Mouse (Mus musculus) bone marrow, adult 2 months (tissue): ENCODE measurements around the gene Gm47955. TPM values are rescaled to one million over a fixed set of nuclear protein-coding genes. Genes with fewer than 3 reads are reported as not detected.
"Not testable (repeated sequence)": the region's sequence is repeated elsewhere in the genome, so short reads cannot be mapped to it uniquely, and the experiment has no call there.

Source experiments
- H3K27ac ChIP-seq: fragments of 200-500 bp; 2 replicates; pipeline ENCODE4 v1.5.1; 2012; ENCODE audit warnings: low read depth, mild to moderate bottlenecking, control low read depth, inconsistent platforms, low read length; ENCODE audit not compliant: control insufficient read depth, poor library complexity, insufficient read depth
- H3K4me1 ChIP-seq: fragments of 200-500 bp; 2 replicates; pipeline ENCODE4 v1.6.1; 2011; ENCODE audit warnings: low read length; ENCODE audit not compliant: control insufficient read depth, insufficient read depth
- H3K4me3 ChIP-seq: fragments of 200-500 bp; replicated peaks from 2 replicates; pipeline ENCODE3; 2011; ENCODE audit warnings: mild to moderate bottlenecking, low read depth, low read length, control low read depth; ENCODE audit not compliant: control insufficient read depth
- CTCF ChIP-seq: fragments of 200-500 bp; IDR thresholded peaks from 2 replicates; pipeline ENCODE4 v1.5.1; 2011; ENCODE audit warnings: low read length, control low read depth; ENCODE audit not compliant: control insufficient read depth, insufficient read depth
- POLR2A ChIP-seq: fragments of 200-500 bp; IDR thresholded peaks from 2 replicates; pipeline ENCODE4 v1.6.1; 2011; ENCODE audit warnings: low read depth, mild to moderate bottlenecking, control low read depth, low read length, borderline replicate concordance; ENCODE audit not compliant: control insufficient read depth
- WGBS: fragments of 180-500 bp; shearing (Covaris S2); methylation state at CpG from one replicate; pipeline ENCODE4 v1.1.7; 2018; 5-methylcytosine and 5-hydroxymethylcytosine counted together
- polyA plus RNA-seq: library from polyadenylated mRNA; stranded (reverse); fragments of >200 nt; gene quantifications from 2 replicates; pipeline ENCODE4 v1.2.4, GENCODE M21; 2011; ENCODE audit warnings: low replicate concordance; ENCODE audit not compliant: missing spikeins, insufficient read depth, insufficient read length

The Gm47955 gene
- polyA plus RNA-seq, 1 experiment, result not detected

DNA sequence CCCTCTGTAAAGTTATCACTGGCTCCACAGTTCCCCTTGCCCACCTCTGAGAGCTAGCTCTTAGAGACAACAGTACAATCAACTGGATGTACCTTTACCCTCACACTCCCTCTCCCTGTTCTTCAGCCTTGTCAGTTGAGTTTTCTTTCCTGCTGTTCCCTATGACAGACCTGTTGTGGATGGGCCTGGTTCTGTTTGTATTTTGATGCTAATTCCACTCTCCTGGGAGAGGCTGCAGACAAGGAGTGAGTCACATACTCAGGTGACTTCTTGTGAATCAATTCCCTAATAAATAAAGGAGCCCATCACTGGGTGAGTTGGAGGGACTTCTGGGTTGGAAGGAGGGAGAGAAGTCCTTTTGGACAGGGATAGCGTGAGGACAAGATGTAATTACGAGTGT lies 11.5 kb upstream of the Gm47955 start:
- Histone ChIP-seq H3K4me3 (no peak overlapping the region), H3K27ac (no peak overlapping the region), H3K4me1 (no peaks in the 10 kb centered on the region)
- 86% methylated on average over 2 of the region's 2 CpGs for WGBS
- TF ChIP-seq POLR2A (no peak), CTCF (no peak)

DNA sequence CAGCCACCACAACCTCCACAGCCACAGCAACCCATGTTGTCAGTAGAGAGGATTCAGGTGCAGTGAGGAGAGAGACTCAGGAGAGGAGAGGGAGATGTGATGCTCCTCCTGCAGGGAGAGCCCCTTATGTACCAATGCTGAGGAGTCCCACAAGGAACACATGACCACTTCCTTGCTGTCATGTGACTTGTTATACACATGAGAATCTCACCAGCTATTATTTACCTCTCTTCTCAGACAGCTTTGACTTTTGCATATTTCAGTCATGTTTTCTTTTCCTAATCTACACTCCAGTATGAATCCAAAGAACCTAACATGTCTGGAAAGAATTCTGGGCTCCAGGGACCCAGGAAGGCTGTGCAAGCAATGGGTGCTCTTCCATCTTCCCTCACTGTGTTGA lies 4.2 kb upstream of the Gm47955 start, which contains the start of gene Gm7544:
Gm7544 (minus strand) TSS at position 101 of the 400 bp plus-strand sequence.
- H3K4me3 ChIP-seq, H3K4me1 ChIP-seq, H3K27ac ChIP-seq: not testable (repeated sequence)

DNA sequence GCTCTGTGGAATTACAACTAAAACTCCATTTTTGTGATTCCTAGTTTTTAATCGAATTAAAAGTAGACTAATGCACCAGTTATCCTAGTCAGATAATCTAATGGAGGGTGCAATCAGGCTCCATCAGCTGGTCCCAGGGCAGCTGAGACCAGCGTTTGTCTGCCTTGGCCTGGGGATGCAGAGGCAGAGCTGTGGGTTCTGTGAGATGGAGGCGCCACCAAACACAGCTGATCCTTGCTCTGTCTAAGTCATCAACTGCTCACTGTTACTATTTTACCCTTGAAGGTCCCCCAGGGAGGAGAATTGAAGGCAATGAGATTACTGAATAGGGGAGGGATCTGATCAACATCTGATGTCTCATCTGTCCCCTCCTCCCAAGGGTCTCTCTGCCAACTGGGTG lies 6.3 kb downstream of the Gm47955 start:
- 71% methylated on average over 3 of the region's 3 CpGs for WGBS
- Histone ChIP-seq H3K4me3 (no peak overlapping the region), H3K4me1 (no peaks in the 10 kb centered on the region), H3K27ac (no peak overlapping the region)
- no peak for TF ChIP-seq CTCF
- TF ChIP-seq POLR2A, result no peak

DNA sequence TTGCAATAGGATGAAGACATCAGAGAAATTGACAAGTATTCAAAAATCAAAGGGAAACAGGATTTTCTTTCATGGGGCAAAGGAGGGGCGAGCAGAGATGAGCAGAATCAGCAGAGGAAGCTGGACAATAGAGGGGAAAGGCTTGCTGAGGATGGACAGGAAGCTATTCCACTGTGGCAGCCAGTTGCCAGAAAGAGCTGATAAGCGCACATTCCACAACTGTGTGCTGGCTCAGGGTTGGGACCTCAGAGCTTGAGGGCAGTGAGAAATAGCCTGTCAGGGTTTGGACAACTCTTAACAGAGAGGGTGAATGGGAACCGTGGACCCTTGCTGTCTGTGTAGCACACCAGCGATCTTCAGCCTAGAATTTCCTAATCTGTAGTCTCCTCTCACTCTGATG lies 12.0 kb downstream of the Gm47955 start:
- Histone ChIP-seq H3K4me3 (no peak overlapping the region), H3K4me1 (no peaks in the 10 kb centered on the region), H3K27ac (no peak overlapping the region)
- 50% methylated on average over 4 of the region's 4 CpGs for WGBS
- no peak for TF ChIP-seq POLR2A
- no peak for TF ChIP-seq CTCF

DNA sequence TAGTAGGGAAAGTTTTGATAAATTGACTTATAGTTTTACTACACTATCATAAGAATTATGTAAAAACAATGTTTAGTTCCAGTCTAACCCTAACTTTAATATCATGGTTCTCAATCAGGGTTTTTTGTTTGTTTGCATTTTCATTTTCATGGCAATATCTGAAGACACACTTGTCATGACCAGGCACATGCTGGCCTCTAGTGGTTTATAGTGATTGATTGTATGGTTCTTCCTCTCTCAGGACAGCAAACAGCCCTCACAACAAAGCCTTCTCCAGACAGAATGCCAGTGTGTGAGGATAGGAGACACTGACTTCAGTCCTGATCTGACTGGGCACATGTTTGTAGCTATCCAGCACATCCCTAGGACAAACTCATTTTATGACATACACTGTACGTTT lies 13.2 kb downstream of the Gm47955 start:
- 73% methylated on average over 1 of the region's 1 CpGs for WGBS
- Histone ChIP-seq H3K27ac (no peak overlapping the region), H3K4me3 (no peak overlapping the region), H3K4me1 (no peaks in the 10 kb centered on the region)
- TF ChIP-seq POLR2A (no peak), CTCF (no peak)

DNA sequence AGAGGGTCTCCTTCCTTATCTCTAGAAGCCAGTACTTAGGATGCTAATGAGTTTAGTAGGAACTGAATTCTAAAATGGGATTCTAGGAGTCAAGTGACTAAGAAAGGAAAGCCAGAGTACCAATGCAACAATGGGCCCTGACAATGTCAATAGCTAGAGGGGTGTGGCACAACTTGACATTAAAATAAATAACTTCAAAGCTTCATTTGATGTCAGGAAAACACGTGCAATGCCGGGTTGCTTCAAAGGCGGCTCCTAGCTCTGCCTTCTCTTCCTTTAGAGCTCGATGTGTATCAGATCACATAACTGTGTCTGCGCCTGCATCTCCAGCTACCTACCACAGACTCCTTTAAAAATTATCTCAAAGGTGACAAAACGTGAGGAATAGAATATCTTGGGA lies 13.8 kb downstream of the Gm47955 start:
- Histone ChIP-seq H3K4me1 (no peaks in the 10 kb centered on the region), H3K27ac (no peak overlapping the region), H3K4me3 (no peak overlapping the region)
- TF ChIP-seq CTCF, result no peak
- TF ChIP-seq POLR2A, result no peak
- WGBS, result 48% methylated on average over 6 of the region's 6 CpGs

DNA sequence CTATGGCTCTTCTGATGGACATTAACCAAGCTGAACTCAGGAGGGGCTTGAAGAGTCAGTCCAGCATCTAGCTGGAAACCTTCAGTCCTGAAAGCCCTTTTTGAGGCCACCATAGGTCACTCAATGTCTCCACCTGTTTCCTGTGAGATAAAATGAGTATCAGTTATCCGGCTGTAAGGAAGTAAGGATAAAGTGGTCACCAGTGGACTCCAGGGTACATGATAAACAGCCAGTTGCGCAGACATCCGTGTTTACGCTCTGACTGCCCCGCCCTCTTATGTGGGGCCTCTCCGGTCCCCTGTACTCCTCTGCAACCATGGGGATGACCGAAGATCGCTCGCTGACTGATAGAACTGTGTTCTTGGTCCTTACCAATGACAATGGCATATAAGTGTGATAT lies 14.3 kb downstream of the Gm47955 start:
- TF ChIP-seq POLR2A (no peak), CTCF (no peak)
- H3K27ac ChIP-seq, result no peak overlapping the region
- H3K4me3 ChIP-seq, result no peak overlapping the region
- 52% methylated on average over 9 of the region's 9 CpGs for WGBS
- H3K4me1 ChIP-seq, result no peaks in the 10 kb centered on the region

DNA sequence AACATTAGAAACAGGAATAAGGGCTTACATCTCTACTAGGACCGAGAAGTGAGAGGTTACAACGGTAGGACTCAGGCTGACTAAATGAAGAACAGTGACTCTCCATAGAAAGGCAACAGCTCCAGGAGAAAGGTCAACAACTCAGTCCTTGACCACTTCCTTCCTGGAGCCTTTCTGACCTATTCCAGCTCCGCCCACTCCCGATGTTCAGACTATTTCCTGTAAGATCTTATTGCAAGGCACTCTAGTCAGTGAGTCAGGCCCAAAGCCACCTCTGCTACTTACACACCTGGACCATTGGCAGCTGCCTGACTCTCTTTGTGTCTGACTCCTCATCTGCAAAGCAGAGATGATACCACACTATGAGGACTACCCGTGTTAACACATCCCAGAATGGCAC lies 15.7 kb downstream of the Gm47955 start:
- H3K4me1 ChIP-seq, result no peaks in the 10 kb centered on the region
- WGBS, result 39% methylated on average over 5 of the region's 5 CpGs
- TF ChIP-seq POLR2A (no peak), CTCF (no peak)
- no peak overlapping the region for H3K4me3 ChIP-seq
- no peak overlapping the region for H3K27ac ChIP-seq

DNA sequence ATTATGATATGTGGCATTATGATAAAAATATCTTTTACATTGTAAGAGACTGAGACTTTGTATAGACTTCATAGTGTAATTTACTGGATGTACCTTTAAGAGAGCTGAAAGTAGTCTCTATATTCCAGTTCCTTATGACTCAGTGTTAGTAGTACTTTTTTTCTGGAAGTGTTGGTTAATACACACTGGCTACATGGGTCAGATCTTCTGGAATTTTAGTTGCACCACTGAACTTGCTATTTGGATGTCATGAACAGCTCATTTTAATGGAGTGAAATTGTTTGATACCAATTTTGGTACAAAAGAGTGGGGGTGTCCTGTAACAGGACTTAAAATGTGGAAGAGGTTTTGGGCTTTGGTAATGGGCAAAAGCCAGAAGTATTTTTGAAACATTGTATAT lies 17.8 kb downstream of the Gm47955 start:
- TF ChIP-seq CTCF, result no peak
- TF ChIP-seq POLR2A, result no peak

DNA sequence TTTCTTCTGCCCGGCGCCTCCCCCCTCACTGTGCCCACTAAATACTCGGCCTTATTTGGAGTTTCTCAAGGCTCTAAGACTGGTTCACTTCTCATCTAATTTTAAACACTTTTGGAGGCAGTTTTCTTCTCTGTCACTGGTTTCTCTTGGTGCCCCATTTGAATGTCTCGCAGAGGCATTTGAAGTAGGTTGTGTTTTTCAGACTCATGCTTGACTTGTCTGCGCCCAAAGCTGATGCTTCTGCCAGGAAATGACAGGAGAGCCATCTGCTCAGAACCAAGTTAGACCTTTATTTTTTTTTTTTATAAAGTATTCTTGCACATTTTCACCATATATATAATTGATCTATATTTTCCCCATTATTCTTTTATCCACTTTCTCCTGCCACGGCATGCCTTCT lies 26.7 kb downstream of the Gm47955 start:
- Histone ChIP-seq H3K27ac (no peak overlapping the region), H3K4me3 (no peak overlapping the region), H3K4me1 (no peaks in the 10 kb centered on the region)
- TF ChIP-seq CTCF (no peak), POLR2A (no peak)
- WGBS, result 81% methylated on average over 6 of the region's 6 CpGs

More for the DNA sequence above, 17.8 kb downstream of the Gm47955 start:
- no peak overlapping the region for H3K27ac ChIP-seq
- H3K4me1 ChIP-seq, result no peaks in the 10 kb centered on the region
- no peak overlapping the region for H3K4me3 ChIP-seq
